Mouse (Mus musculus) spleen, adult 10 weeks (tissue): ENCODE measurements around the gene Thap2. TPM values are rescaled to one million over a fixed set of nuclear protein-coding genes. Genes with fewer than 3 reads are reported as not detected.

Experiments
- polyA plus RNA-seq: library from polyadenylated mRNA; stranded (reverse); fragments of 350-450 nt; fragmentation: Illumina TruSeq; extraction: RNeasy Lipid Tissue Mini Kit (QIAGEN cat#74804); gene quantifications from one replicate; pipeline ENCODE4 v1.2.3, GENCODE M21; 2015; ENCODE audit warnings: low replicate concordance; ENCODE audit not compliant: insufficient read depth

Gene Thap2
- polyA plus RNA-seq = 20.1 TPM

DNA sequence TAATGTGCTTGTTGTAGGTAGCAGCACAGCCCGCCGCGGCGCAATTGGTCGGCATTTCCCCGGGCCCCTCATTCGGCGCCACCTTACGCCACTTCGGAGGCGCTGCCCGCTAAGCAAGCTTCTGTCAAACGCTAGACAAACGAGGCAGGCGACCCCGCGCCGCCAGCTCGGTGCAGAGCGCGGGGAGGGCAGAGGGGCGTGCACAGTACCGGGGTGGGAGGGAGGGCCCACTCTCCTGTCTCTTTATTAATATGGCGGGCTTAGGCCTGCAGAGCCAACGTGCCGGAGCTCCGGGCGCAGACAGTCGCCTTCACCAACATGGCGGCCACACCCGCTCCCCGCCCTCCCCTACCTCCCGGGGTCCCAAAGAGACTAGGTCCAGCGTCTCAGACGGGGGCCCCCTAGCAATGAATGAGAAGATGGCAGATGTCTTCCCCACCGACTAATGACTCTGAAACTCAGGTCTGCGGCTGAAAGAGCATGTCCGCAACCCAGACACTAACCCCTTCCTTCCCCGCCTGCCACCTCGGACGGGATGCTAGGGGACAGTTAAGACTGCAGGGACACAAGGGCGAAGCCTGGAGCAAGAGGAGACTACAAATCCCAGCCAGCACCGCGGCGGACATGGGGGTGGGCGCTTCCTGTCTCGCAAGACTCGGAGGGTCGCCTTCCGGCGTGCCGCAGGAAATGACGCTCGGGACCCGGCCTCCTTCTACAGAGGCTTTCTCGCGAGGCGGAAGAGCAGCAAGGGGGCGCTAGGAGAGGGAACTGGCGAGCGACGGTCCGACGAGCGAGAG is at the start of gene Thap2, which contains the start of gene Zfc3h1:
Gene Thap2 (minus strand): TSS at position 223 of the 797 bp plus-strand sequence.
Gene Zfc3h1 (plus strand): TSS at position 739 of the 797 bp plus-strand sequence.

DNA sequence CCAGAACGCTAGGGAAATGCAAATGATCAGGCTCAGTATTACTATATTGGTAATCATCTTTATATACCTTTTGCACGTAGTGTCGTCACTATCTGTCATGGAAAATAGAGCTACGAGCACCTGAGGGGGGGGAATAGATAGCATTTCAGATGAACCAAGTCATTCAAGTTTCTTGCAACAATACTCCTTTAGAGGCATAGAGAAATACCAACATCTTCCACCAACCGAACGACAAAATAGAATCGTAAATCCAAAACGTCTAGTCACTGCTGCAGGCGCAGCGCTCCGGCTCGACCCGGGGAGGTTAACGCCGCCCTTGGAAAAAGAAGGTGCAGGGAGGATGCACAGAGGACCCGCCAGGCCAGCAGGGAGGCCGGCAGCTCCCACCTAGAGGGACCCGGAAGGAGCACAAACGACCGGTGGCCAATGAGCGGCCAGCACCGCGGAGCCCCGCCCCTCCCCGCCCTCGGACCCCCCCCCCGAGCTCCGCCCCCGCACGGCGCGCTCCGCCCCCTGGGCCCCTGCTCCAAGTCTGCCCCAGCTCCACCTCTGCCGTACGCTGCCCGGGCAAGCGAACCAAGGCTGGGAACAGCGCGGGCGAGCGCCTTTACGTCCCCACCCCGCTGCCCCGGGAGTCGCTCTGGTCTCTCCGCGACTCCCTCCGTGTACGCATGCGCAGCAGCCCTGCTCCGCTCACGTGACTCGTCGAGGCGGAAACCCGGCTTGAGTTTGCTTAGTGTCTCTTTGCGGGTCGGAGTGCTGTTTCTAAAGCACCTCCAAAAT is 22.2 kb downstream of the Thap2 start, which contains the start of gene Tmem19:
Gene Tmem19 (minus strand): TSS at position 662 of the 783 bp plus-strand sequence.

Other genes with a start within 250 kb of the Thap2 start
- not detected for gene Tph2, start 199.4 kb downstream of the Thap2 start, polyA plus RNA-seq
- gene Tbc1d15, start 133.0 kb downstream of the Thap2 start, polyA plus RNA-seq = 93.2 TPM
- gene Rab21, start 68.8 kb downstream of the Thap2 start, polyA plus RNA-seq = 77.7 TPM
- gene Tmem19, start 21.9 kb downstream of the Thap2 start, polyA plus RNA-seq = 36.5 TPM
- 232 TPM for gene Zfc3h1, start 516 bp upstream of the Thap2 start, polyA plus RNA-seq
- not detected for gene A930009A15Rik, start 185.5 kb upstream of the Thap2 start, polyA plus RNA-seq
- 0.62 TPM for gene Lgr5, start 203.3 kb upstream of the Thap2 start, polyA plus RNA-seq